Mouse (Mus musculus) bone marrow macrophage, adult 2 months (primary cell): ENCODE data around the gene Gm36176. TPM values are rescaled to one million over a fixed set of nuclear protein-coding genes. Genes with fewer than 3 reads are reported as not detected.

Experiments
- H3K27ac ChIP-seq: 2 replicates; pipeline ENCODE4 v1.5.1; 2012; ENCODE audit warnings: low read depth, low read length; ENCODE audit not compliant: insufficient read depth
- H3K4me1 ChIP-seq: 2 replicates; pipeline ENCODE4 v1.6.1; 2012; ENCODE audit warnings: low read length; ENCODE audit not compliant: control insufficient read depth, insufficient read depth
- H3K4me3 ChIP-seq: 2 replicates; pipeline ENCODE4 v1.5.1; 2012; ENCODE audit warnings: mild to moderate bottlenecking, low read length, moderate library complexity; ENCODE audit not compliant: insufficient read depth
- CTCF ChIP-seq: IDR thresholded peaks from 2 replicates; pipeline ENCODE4 v1.5.1; 2012; ENCODE audit warnings: low read depth, mild to moderate bottlenecking, low read length, moderate library complexity
- POLR2A ChIP-seq: IDR thresholded peaks from 2 replicates; pipeline ENCODE4 v1.6.1; 2012; ENCODE audit warnings: mild to moderate bottlenecking, low read depth, low read length, borderline replicate concordance
- polyA plus RNA-seq: library from polyadenylated mRNA; stranded (reverse); fragments of >200 nt; gene quantifications from 2 replicates; pipeline ENCODE4 v1.2.4, GENCODE M21; 2012; ENCODE audit not compliant: missing spikeins, insufficient read depth, insufficient read length

Gm36176 gene
- polyA plus RNA-seq, 1 experiment, result not detected

DNA sequence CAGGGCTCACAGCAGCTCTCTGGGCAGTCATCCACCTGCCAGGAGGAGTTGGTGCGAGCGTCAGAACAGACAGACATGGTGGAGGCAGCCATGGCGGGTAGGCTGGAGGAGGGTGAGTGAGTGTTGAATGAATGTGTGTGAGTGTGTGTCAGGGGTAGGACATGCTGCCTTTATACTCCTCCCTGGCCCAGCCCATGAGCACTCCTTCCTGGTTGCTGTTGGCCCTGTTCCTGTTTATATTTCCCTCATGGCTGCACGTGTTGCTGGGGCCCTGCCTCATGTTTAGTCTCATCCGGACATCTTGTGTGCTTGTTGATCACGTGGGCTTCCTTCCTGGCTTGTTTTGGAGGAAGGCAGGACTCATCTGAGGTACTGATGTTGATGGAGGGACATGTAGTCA is 19.7 kb upstream of the Gm36176 start, which contains the start of gene Krtap10-4:
TSS of gene Krtap10-4 (minus strand) at position 145 of the 400 bp plus-strand sequence.
- no peak for TF ChIP-seq CTCF
- no peak for TF ChIP-seq POLR2A
- no peak within 1 kb of the TSS for H3K4me3 ChIP-seq
- H3K27ac ChIP-seq, result no peak within 1 kb of the TSS
- no peaks in the 10 kb centered on the region for H3K4me1 ChIP-seq

- TF ChIP-seq POLR2A, result no peak
- TF ChIP-seq CTCF, result no peak
- Histone ChIP-seq H3K4me3 (no peak within 1 kb of the TSS), H3K4me1 (no peaks in the 10 kb centered on the region), H3K27ac (no peak within 1 kb of the TSS)
Observed at GRCm38 (mm10) chr10:77835647-77836046, 11.0 kb upstream of the Gm36176 start, which contains the start of gene Krtap10-10. Krtap10-10 (plus strand) TSS chr10:77835947.

- TF ChIP-seq CTCF (no peak), POLR2A (no peak)
- Histone ChIP-seq H3K27ac (no peak overlapping the region), H3K4me1 (no peaks in the 10 kb centered on the region), H3K4me3 (no peak overlapping the region)
Observed at GRCm38 (mm10) chr10:77839006-77839405, 7.6 kb upstream of the Gm36176 start.

GRCm38 (mm10) chr10:77846961-77847360 is 358 bp downstream of the Gm36176 start:
- Histone ChIP-seq H3K27ac (no peak overlapping the region), H3K4me3 (no peak overlapping the region)
- TF ChIP-seq CTCF, result no peak
- TF ChIP-seq POLR2A, result no peak

DNA sequence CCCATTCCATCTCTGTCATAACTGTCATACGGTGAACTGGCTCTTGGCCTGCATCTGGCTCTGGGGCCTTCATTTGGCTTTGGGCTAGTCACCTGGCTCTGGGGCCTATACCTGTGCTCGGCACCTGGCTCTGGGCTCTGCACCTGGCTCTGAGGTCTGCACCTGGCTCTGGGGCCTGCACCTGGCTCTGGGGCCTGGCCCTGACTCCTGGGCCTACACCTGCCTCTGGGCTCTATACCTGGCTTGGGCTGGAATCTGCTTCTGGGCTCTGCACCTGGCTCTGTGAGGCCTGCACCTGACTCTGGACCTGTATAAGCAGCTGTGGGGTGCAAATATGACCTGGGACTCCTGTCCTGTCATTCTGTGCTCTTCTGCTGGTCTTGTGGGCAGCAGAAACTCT is 935 bp downstream of the Gm36176 start:
- TF ChIP-seq CTCF (no peak), POLR2A (no peak)
- Histone ChIP-seq H3K4me3 (no peak overlapping the region), H3K27ac (no peak overlapping the region), H3K4me1 (peaks cover 11% of the 10 kb centered on the region)

More at GRCm38 (mm10) chr10:77846961-77847360, 358 bp downstream of the Gm36176 start:
- peaks cover 11% of the 10 kb centered on the region for H3K4me1 ChIP-seq

- Histone ChIP-seq H3K4me1 (peaks cover 11% of the 10 kb centered on the region), H3K27ac (no peak within 1 kb of the TSS), H3K4me3 (no peak within 1 kb of the TSS)
- TF ChIP-seq POLR2A (no peak), CTCF (no peak)
Observed at GRCm38 (mm10) chr10:77852559-77852958, 6.0 kb downstream of the Gm36176 start, which contains the start of gene Gm10318. Gm10318 (plus strand) TSS chr10:77852859.

GRCm38 (mm10) chr10:77861675-77862074 is 15.1 kb downstream of the Gm36176 start, which contains the start of gene Gm3285:
Gm3285 (plus strand) TSS chr10:77861975.
- TF ChIP-seq POLR2A (no peak), CTCF (no peak)

DNA sequence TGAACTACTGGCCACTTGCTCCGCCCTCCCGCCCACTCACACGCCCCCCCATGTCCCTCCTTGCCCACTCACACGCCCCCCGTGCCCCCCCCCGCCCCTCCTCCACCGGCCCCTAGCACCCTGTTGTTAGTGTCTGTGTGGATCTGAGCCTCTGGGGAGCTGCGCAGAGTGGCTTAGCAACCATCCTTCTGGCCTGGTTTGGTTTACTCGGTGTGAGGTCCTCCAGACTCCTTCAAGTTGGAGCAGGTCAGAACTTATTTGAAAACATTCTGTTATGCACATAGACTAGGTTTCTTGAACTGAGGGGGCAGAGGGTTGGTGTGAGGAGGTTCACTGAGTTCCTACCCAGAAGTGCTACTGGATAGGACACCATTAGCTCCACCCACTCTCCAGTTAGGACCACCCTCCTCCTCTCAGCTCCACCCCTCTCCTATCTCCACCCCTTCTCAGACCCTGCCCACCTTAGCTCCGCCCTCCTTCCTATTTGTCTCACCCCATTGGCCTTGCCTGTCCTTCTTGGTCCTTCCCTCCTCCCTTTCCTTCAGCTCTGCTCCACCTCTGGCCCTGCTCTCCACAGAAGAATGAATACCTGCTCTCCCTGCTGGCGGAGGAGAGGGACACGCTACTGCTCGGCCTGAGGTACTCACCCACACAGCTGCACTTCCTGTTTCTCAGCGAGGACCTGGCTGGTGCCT is 17.6 kb downstream of the Gm36176 start:
- no peak for TF ChIP-seq CTCF
- no peak for TF ChIP-seq POLR2A
- no peak overlapping the region for H3K27ac ChIP-seq
- H3K4me3 ChIP-seq, result peak overlapping the region; percentile 43
- no peaks in the 10 kb centered on the region for H3K4me1 ChIP-seq

More at GRCm38 (mm10) chr10:77861675-77862074, 15.1 kb downstream of the Gm36176 start, which contains the start of gene Gm3285:
- H3K4me3 ChIP-seq, result no peak within 1 kb of the TSS
- H3K4me1 ChIP-seq, result no peaks in the 10 kb centered on the region
- no peak within 1 kb of the TSS for H3K27ac ChIP-seq

DNA sequence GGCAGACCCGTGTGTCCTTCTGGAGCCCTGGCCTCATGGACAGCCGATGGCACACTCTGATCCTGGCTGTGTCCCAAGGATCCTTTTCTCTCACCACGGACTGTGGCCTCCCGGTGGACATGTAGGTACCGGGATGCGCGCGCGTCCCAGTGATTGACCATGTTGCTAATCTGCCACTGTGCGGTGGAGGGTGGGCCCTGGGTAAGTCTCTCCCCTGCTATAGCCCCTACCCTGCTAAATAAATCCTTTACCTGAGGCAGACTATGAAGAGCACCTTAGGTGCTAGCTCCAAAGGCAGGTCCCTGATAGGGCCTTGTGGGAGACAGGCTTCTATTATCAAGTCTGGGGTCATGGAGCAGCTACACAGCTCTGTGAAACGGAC is 18.1 kb downstream of the Gm36176 start:
- no peaks in the 10 kb centered on the region for H3K4me1 ChIP-seq
- no peak overlapping the region for H3K27ac ChIP-seq
- peak overlapping the region; percentile 43 for H3K4me3 ChIP-seq
- TF ChIP-seq POLR2A (no peak), CTCF (no peak)

DNA sequence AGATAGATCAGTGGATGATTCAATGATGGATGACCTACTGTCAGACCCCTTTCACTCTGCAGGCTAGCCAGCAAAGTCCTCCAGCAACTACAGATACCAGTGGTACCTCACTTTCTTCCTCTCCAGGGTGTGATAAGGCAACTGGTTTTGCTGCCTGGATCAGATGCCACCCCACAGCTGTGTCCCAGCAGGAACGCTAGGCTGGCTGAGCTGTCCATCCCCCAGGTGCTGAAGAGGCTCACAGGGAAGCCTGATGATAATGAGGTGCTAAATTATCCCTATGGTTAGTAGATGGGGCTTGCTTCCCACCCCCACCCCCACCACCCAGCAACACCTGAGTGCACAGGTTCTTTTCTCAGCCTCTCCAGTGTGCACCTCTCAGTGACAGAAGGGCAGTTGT is 20.9 kb downstream of the Gm36176 start:
- Histone ChIP-seq H3K4me1 (no peaks in the 10 kb centered on the region), H3K4me3 (no peak overlapping the region), H3K27ac (no peak overlapping the region)
- TF ChIP-seq CTCF (no peak), POLR2A (no peak)
